Mouse (Mus musculus) kidney, embryonic 14.5 days (tissue): ENCODE measurements around the gene Coil. TPM values are rescaled to one million over a fixed set of nuclear protein-coding genes. Genes with fewer than 3 reads are reported as not detected.
"Not testable (repeated sequence)": the region's sequence is repeated elsewhere in the genome, so short reads cannot be mapped to it uniquely, and the experiment has no call there.

Source experiments
- ATAC-seq: fragments of 200-750 bp; cut with Nextera tagmentation; 2 replicates; pipeline ENCODE4 v1.8.0; 2017; ENCODE audit warnings: moderate number of reproducible peaks, mild to moderate bottlenecking, moderate TSS enrichment, moderate library complexity; ENCODE audit not compliant: low FRiP score, low TSS enrichment
- H3K27ac ChIP-seq: fragments of 300-500 bp; sonication (generic); 2 replicates; pipeline ENCODE4 v1.5.1; 2014; ENCODE audit warnings: low read depth, mild to moderate bottlenecking, low read length, moderate library complexity, mixed read lengths
- H3K27me3 ChIP-seq: fragments of 300-500 bp; sonication (generic); 2 replicates; pipeline ENCODE4 v1.6.1; 2014; ENCODE audit warnings: mild to moderate bottlenecking, low read length; ENCODE audit not compliant: control insufficient read depth, insufficient read depth
- H3K36me3 ChIP-seq: fragments of 300-500 bp; sonication (generic); 2 replicates; pipeline ENCODE4 v1.6.1; 2014; ENCODE audit warnings: low read length, mixed read lengths; ENCODE audit not compliant: control insufficient read depth, insufficient read depth
- H3K4me1 ChIP-seq: fragments of 300-500 bp; sonication (generic); 2 replicates; pipeline ENCODE4 v1.6.1; 2014; ENCODE audit warnings: low read length, mixed read lengths; ENCODE audit not compliant: control insufficient read depth, insufficient read depth
- H3K4me2 ChIP-seq: fragments of 300-500 bp; sonication (generic); replicated peaks from 2 replicates; pipeline ENCODE4 v1.6.1; 2014; ENCODE audit warnings: low read depth, mild to moderate bottlenecking, low read length
- H3K4me3 ChIP-seq: fragments of 300-500 bp; sonication (generic); 2 replicates; pipeline ENCODE4 v1.5.1; 2014; ENCODE audit warnings: mild to moderate bottlenecking, low read length
- H3K9ac ChIP-seq: fragments of 300-500 bp; sonication (generic); 2 replicates; pipeline ENCODE4 v1.6.1; 2014; ENCODE audit warnings: low read depth, mild to moderate bottlenecking, low read length, moderate library complexity
- H3K9me3 ChIP-seq: fragments of 300-500 bp; sonication (generic); 2 replicates; pipeline ENCODE4 v1.6.1; 2016; ENCODE audit warnings: low read length; ENCODE audit not compliant: control insufficient read depth
- WGBS: fragments of 180-500 bp; shearing (Covaris S2); extraction: QIAGEN DNeasy Blood & Tissue Kit; methylation state at CpG from one replicate; pipeline ENCODE4 v1.1.7; 2014; 5-methylcytosine and 5-hydroxymethylcytosine counted together
- polyA plus RNA-seq: library from polyadenylated mRNA; unstranded; fragments of >200 nt; fragmentation: Nextera tagmentation; extraction: Ambion mirVana; gene quantifications from 2 replicates; pipeline ENCODE4 v1.2.1, GENCODE M21; 2014

Coil gene
- polyA plus RNA-seq, 1 experiment from 2014 or later, result 14.5 TPM

GRCm38 (mm10) chr11:88986616-88987015, 16.6 kb downstream of the Coil start:
- no peak for ATAC-seq
- Histone ChIP-seq H3K9me3 (no peaks in the 10 kb centered on the region), H3K4me1 (no peaks in the 10 kb centered on the region), H3K4me3 (no peak overlapping the region), H3K4me2 (no peak overlapping the region), H3K9ac (no peak overlapping the region), H3K27me3 (no peaks in the 10 kb centered on the region), H3K27ac (no peak overlapping the region), H3K36me3 (peaks cover 43% of the 10 kb centered on the region)
- WGBS, result 85% methylated on average over 10 of the region's 10 CpGs

DNA sequence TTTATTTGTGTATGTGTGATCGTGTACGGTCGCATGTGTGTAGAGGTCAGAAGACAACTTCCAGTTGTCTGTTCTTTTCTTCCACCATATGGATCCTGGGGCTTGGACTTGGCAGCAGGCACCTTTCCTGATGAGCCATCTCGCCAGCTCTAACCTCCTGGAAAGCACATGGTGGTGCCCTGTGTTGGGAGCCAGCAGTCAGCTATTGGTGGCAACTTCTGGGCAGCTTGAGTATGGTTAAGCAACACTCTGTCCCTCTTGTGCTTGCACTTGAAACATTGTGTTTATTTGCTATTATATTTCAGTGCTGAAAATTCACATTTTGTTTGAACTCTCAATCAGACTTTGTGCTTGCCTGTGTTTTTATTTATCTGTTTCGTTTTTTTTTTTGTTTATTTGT, 18.9 kb downstream of the Coil start:
- Histone ChIP-seq H3K4me3 (no peak overlapping the region), H3K9ac (no peak overlapping the region), H3K27ac (no peak overlapping the region), H3K4me1 (no peaks in the 10 kb centered on the region), H3K36me3 (peaks cover 30% of the 10 kb centered on the region), H3K9me3 (no peaks in the 10 kb centered on the region), H3K27me3 (no peaks in the 10 kb centered on the region), H3K4me2 (no peak overlapping the region)
- WGBS, result 78% methylated on average over 5 of the region's 5 CpGs
- no peak for ATAC-seq

DNA sequence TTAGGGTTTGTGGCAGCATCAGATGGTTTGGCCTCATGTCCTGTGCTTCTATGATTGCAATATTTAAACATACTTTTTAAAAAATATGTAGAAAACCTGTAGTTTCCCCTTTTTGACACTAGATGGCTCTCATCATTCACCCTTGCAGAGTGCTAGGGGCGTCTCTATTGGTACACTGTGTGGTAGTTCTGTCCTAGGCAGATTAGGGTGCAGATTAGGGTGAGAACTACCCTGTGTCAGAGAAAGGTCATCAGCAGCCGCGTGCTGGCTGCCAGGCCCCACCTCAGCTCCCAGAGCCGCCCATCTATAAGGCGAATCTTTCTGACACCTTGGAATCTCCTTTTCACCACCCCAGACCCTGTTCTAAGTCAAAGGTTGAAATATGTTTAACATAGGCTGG, 19.5 kb downstream of the Coil start:
- Histone ChIP-seq H3K27ac (no peak overlapping the region), H3K27me3 (no peaks in the 10 kb centered on the region), H3K9ac (no peak overlapping the region), H3K36me3 (peaks cover 30% of the 10 kb centered on the region), H3K9me3 (no peaks in the 10 kb centered on the region), H3K4me1 (no peaks in the 10 kb centered on the region), H3K4me2 (no peak overlapping the region), H3K4me3 (no peak overlapping the region)
- 77% methylated on average over 5 of the region's 5 CpGs for WGBS
- no peak for ATAC-seq

DNA sequence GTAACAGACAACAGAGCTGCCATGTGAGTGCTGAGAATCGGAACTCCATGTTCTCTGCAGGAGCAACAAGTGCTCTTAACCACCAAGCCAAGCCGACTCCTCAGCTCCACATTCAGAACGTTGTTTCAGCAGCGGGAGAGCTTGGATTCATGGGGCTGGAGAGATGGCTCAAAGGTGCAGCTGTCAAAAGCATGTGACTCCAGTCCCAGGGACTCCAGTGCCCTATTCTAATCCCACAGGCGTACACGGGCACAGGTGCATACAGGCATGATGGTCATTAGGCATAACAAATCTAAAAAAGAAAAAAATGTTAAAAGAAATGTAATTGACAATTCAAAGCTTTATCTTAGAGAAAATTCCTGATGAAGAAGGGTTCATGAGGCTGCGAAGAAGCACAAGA, 23.1 kb downstream of the Coil start:
- H3K4me1 ChIP-seq, result no peaks in the 10 kb centered on the region
- H3K27me3 ChIP-seq, result no peaks in the 10 kb centered on the region
- no peak overlapping the region for H3K9ac ChIP-seq
- 59% methylated on average over 7 of the region's 7 CpGs for WGBS
- H3K9me3 ChIP-seq, result no peaks in the 10 kb centered on the region
- no peak overlapping the region for H3K27ac ChIP-seq
- H3K4me2 ChIP-seq, result no peak overlapping the region
- no peak overlapping the region for H3K4me3 ChIP-seq
- no peak for ATAC-seq
- H3K36me3 ChIP-seq, result peaks cover 11% of the 10 kb centered on the region

DNA sequence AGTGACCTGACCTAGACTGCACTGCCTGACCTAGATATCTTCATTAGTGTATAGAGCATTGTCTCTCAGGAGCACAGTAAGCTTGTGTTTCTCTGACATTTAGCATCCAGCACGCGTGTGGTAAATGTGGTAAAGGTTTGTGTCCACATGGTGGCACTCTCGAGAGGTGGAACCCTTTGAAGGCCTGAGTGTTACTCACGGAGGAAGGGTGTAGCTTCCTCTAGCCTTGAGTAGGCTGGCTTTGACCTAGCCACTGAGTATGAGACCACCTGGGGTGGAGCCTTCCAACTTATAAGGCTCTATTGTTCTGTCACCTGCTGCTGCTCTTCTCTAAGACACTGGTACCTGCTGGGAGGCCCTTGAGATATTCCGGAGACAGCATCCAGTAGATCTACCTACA, 23.6 kb downstream of the Coil start:
- H3K27ac ChIP-seq, result no peak overlapping the region
- no peak overlapping the region for H3K4me2 ChIP-seq
- no peak overlapping the region for H3K4me3 ChIP-seq
- no peak overlapping the region for H3K9ac ChIP-seq
- H3K27me3 ChIP-seq, result no peaks in the 10 kb centered on the region
- H3K9me3 ChIP-seq, result no peaks in the 10 kb centered on the region
- peak; percentile 61; the same call in 1 of the 2 replicates for ATAC-seq
- 20% methylated on average over 5 of the region's 5 CpGs for WGBS
- H3K36me3 ChIP-seq, result peaks cover 11% of the 10 kb centered on the region
- H3K4me1 ChIP-seq, result no peaks in the 10 kb centered on the region

DNA sequence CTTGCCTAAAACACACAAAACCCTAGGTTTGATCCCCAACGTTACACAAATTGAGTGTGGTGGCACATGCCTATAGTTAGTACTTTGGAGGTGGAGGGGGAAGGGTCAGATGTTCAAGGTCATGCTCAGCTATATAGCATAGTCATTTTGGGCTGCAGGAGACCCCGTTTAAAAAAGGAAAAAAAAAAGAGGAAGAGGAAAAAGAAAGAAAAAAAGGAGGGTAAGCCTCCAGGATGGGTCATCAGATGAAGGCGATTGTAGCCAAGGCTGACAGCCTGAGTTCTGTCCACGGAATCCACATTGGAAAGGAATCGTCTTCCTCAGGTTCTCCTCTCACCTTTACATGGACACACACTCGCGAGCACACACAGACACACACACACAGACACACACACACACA, 24.4 kb downstream of the Coil start:
- Histone ChIP-seq H3K27me3 (no peaks in the 10 kb centered on the region), H3K9me3 (no peaks in the 10 kb centered on the region), H3K4me3 (no peak overlapping the region), H3K4me1 (peaks cover 4% of the 10 kb centered on the region; the same call in 1 of the 2 replicates), H3K36me3 (peaks cover 11% of the 10 kb centered on the region), H3K9ac (no peak overlapping the region), H3K27ac (no peak overlapping the region), H3K4me2 (no peak overlapping the region)
- 86% methylated on average over 7 of the region's 7 CpGs for WGBS
- no peak for ATAC-seq

DNA sequence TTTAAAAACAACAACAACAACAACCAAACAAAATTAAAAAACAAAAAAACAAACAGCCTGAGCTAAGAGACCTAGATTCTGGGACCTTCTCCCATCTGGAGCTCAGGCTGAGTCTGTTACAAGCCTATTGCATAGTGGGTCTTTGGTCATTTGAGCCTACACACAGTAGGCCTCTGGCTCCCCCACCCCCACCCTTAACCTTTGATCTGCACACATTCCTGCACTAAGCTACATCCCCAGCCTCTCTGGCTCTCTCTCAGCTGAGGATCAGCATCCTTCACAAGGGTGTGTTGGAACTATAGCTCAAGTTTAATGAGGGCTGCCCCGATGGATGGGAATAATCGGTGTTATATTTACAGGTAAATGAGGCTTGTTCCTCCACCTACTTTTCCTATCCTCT, 25.6 kb downstream of the Coil start:
- no peak overlapping the region for H3K9ac ChIP-seq
- H3K4me2 ChIP-seq, result no peak overlapping the region
- H3K27ac ChIP-seq, result no peak overlapping the region
- H3K36me3 ChIP-seq, result peaks cover 8% of the 10 kb centered on the region
- no peaks in the 10 kb centered on the region for H3K9me3 ChIP-seq
- H3K27me3 ChIP-seq, result no peaks in the 10 kb centered on the region
- WGBS, result 87% methylated on average over 2 of the region's 2 CpGs
- H3K4me1 ChIP-seq, result peaks cover 4% of the 10 kb centered on the region; the same call in 1 of the 2 replicates
- ATAC-seq, result no peak
- H3K4me3 ChIP-seq, result no peak overlapping the region

GRCm38 (mm10) chr11:88996427-88996826, 26.4 kb downstream of the Coil start:
- H3K36me3 ChIP-seq, result peaks cover under 1% of the 10 kb centered on the region; the same call in 1 of the 2 replicates
- no peaks in the 10 kb centered on the region for H3K27me3 ChIP-seq
- no peak overlapping the region for H3K9ac ChIP-seq
- H3K4me2 ChIP-seq, result no peak overlapping the region
- no peak overlapping the region for H3K4me3 ChIP-seq
- ATAC-seq, result no peak
- H3K27ac ChIP-seq, result no peak overlapping the region
- no peaks in the 10 kb centered on the region for H3K9me3 ChIP-seq
- 73% methylated on average over 7 of the region's 7 CpGs for WGBS
- H3K4me1 ChIP-seq, result peaks cover 4% of the 10 kb centered on the region; the same call in 1 of the 2 replicates

GRCm38 (mm10) chr11:88997343-88997742, 27.3 kb downstream of the Coil start:
- not testable (repeated sequence) for H3K4me2 ChIP-seq, ATAC-seq, H3K9me3 ChIP-seq, H3K27me3 ChIP-seq, H3K4me1 ChIP-seq, H3K27ac ChIP-seq, H3K36me3 ChIP-seq, H3K9ac ChIP-seq, H3K4me3 ChIP-seq
- WGBS, result 91% methylated on average over 5 of the region's 5 CpGs
